Mouse (Mus musculus) left cerebral cortex, adult 6 months (tissue): ENCODE results near the gene Slc30a7. TPM values are rescaled to one million over a fixed set of nuclear protein-coding genes. Genes with fewer than 3 reads are reported as not detected.

Experiments used
- long read RNA-seq, 2 experiments: library from polyadenylated mRNA; unstranded; transcript quantifications; one replicate each; pipeline ENCODE4 v2.0.0; 2019 to 2020
- polyA plus RNA-seq: library from polyadenylated mRNA; unstranded; fragments of <200 nt; fragmentation: Nextera tagmentation; gene quantifications from 2 replicates; pipeline ENCODE4 v1.2.3, GENCODE M21; 2021

Slc30a7 gene
- 7.5 and 8.9 TPM in 2 replicates for polyA plus RNA-seq
- long read RNA-seq, experiment 1, full-length matches to known transcripts = 20 of 25 reads
- long read RNA-seq, experiment 1, partial matches to known transcripts = 0 of 25 reads
- long read RNA-seq, experiment 1, other reads (novel, unspliced or antisense) = 5 of 25 reads
- long read RNA-seq, experiment 2, full-length matches to known transcripts = 4 of 6 reads
- long read RNA-seq, experiment 2, partial matches to known transcripts = 0 of 6 reads
- long read RNA-seq, experiment 2, other reads (novel, unspliced or antisense) = 2 of 6 reads

DNA sequence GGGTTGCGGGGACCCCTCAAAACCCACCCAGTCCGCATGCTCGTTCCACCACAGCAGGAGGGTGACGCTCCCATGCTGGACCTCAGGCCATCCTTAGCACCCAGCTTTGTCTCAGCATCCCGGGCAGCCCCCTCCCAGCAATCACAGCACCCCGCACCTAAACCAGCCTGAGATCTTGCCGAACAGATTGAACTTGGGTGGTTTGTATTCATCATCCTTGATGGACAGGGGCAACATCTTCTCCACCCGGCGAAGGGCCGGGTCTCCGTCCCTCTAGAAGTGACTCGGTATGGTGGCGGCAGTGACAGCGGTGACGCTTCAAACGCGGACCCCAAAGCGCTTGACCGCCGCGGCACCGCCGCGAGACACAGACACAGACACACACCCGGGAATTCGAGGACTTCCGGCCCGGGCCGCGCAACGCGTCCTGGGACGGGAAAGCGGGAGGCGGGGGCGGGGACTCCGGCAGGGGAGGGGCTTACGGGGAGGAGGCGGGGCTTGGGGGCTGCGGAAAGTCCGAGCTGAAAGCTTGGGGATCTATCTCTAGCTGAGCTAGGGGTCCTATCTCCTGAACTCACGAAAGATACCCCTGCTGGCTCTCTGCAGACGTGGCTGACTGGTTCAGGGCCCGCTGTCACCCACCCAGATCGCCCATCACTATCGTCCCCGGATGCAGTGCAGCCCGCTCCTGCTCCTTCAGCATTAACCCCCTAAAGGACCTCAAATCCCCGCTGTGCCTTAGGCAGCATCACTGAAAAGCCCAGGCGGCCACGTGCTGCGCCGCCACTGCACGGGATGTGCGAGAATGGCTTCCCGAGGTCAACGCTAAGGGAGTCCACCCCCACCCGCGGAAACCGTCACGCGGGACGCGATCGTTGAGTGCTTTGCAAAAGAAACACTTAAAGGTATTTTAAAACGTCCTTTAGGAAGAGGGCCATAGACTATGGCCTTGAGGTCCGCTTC, at the start of gene Slc30a7, which contains the start of gene Extl2:
Slc30a7 (minus strand) TSS at position 429 of the 963 bp plus-strand sequence.
Extl2 (plus strand) TSS at position 485 of the 963 bp plus-strand sequence.

Other genes with a start within 250 kb of the Slc30a7 start
- 15.5 and 20.1 TPM in 2 replicates for gene Dph5, start 119.6 kb downstream of the Slc30a7 start, polyA plus RNA-seq
- gene Extl2, start 56 bp upstream of the Slc30a7 start, polyA plus RNA-seq = 64.8 and 77.6 TPM in 2 replicates
- 9.4 and 12.1 TPM in 2 replicates for gene Vcam1, start 122.3 kb upstream of the Slc30a7 start, polyA plus RNA-seq
- gene Gpr88, start 246.1 kb upstream of the Slc30a7 start, polyA plus RNA-seq = 22.4 and 73.4 TPM in 2 replicates